Mouse (Mus musculus): ENCODE results near the gene Npff. TPM values are rescaled to one million over a fixed set of nuclear protein-coding genes. Genes with fewer than 3 reads are reported as not detected.
A peak's percentile ranks its signal among the peaks of the same experiment; 100 is the strongest.

The Npff gene
- polyA plus RNA-seq, 1 experiment from 2014 or later = 2.2 TPM

GRCm38 (mm10) chr15:102533926-102534325, 9.2 kb upstream of the Npff start:
- Histone ChIP-seq H3K27ac (no peak overlapping the region), H3K9me3 (no peaks in the 10 kb centered on the region), H3K27me3 (ENCODE audit: poor library complexity, severe bottlenecking) (no peaks in the 10 kb centered on the region), H3K4me1 (no peaks in the 10 kb centered on the region), H3K36me3 (replicated peaks) (peaks cover 79% of the 10 kb centered on the region), H3K4me3 (no peak overlapping the region)
- 94% methylated on average over 7 of the region's 7 CpGs for WGBS
- no peak for DNase-seq (ENCODE audit: extremely low spot score, low spot score)

- peaks cover 87% of the 10 kb centered on the region for H3K36me3 ChIP-seq (replicated peaks)
- H3K27me3 ChIP-seq (ENCODE audit: poor library complexity, severe bottlenecking) = no peaks in the 10 kb centered on the region
- no peak overlapping the region for H3K27ac ChIP-seq
- no peaks in the 10 kb centered on the region; the same call in 1 of the 2 replicates for H3K9me3 ChIP-seq
- DNase-seq (ENCODE audit: extremely low spot score, low spot score) = no peak
- no peaks in the 10 kb centered on the region for H3K4me1 ChIP-seq
- H3K4me3 ChIP-seq = no peak overlapping the region
- WGBS = 94% methylated on average over 3 of the region's 3 CpGs
Measured at GRCm38 (mm10) chr15:102532106-102532900, 7.6 kb upstream of the Npff start.

- Histone ChIP-seq H3K27me3 (ENCODE audit: poor library complexity, severe bottlenecking) (no peaks in the 10 kb centered on the region), H3K9me3 (no peaks in the 10 kb centered on the region; the same call in 1 of the 2 replicates), H3K36me3 (replicated peaks) (peaks cover 82% of the 10 kb centered on the region), H3K4me1 (no peaks in the 10 kb centered on the region), H3K27ac (no peak overlapping the region), H3K4me3 (no peak overlapping the region)
- no peak for DNase-seq (ENCODE audit: extremely low spot score, low spot score)
- 88% methylated on average over 4 of the region's 4 CpGs for WGBS
Measured at GRCm38 (mm10) chr15:102531586-102531985, 6.8 kb upstream of the Npff start.

- no peak overlapping the region for H3K27ac ChIP-seq
- H3K9me3 ChIP-seq = no peaks in the 10 kb centered on the region; the same call in 1 of the 2 replicates
- WGBS = 90% methylated on average over 4 of the region's 4 CpGs
- DNase-seq (ENCODE audit: extremely low spot score, low spot score) = no peak
- H3K36me3 ChIP-seq (replicated peaks) = peaks cover 76% of the 10 kb centered on the region
- H3K4me1 ChIP-seq = no peaks in the 10 kb centered on the region
- H3K4me3 ChIP-seq = no peak overlapping the region
- no peaks in the 10 kb centered on the region for H3K27me3 ChIP-seq (ENCODE audit: poor library complexity, severe bottlenecking)
Measured at GRCm38 (mm10) chr15:102530566-102530965, 5.8 kb upstream of the Npff start.

GRCm38 (mm10) chr15:102528396-102528795, 3.7 kb upstream of the Npff start:
- WGBS = 97% methylated on average over 1 of the region's 1 CpGs

GRCm38 (mm10) chr15:102527936-102528335, 3.2 kb upstream of the Npff start:
- DNase-seq (ENCODE audit: extremely low spot score, low spot score) = no peak
- Histone ChIP-seq H3K36me3 (replicated peaks) (peaks cover 69% of the 10 kb centered on the region), H3K9me3 (no peaks in the 10 kb centered on the region; the same call in 1 of the 2 replicates), H3K4me3 (no peak overlapping the region), H3K27me3 (ENCODE audit: poor library complexity, severe bottlenecking) (no peaks in the 10 kb centered on the region), H3K4me1 (no peaks in the 10 kb centered on the region), H3K27ac (no peak overlapping the region)
- WGBS = 71% methylated on average over 3 of the region's 3 CpGs

More at GRCm38 (mm10) chr15:102528396-102528795, 3.7 kb upstream of the Npff start:
- no peaks in the 10 kb centered on the region; the same call in 1 of the 2 replicates for H3K9me3 ChIP-seq
- H3K4me3 ChIP-seq = no peak overlapping the region
- no peaks in the 10 kb centered on the region for H3K27me3 ChIP-seq (ENCODE audit: poor library complexity, severe bottlenecking)
- H3K27ac ChIP-seq = no peak overlapping the region
- peaks cover 72% of the 10 kb centered on the region for H3K36me3 ChIP-seq (replicated peaks)
- no peak for DNase-seq (ENCODE audit: extremely low spot score, low spot score)
- no peaks in the 10 kb centered on the region for H3K4me1 ChIP-seq

- 85% methylated on average over 6 of the region's 6 CpGs for WGBS
Measured at GRCm38 (mm10) chr15:102526111-102527002, 1.6 kb upstream of the Npff start.

GRCm38 (mm10) chr15:102521480-102521879, 3.3 kb downstream of the Npff start:
- Histone ChIP-seq H3K9me3 (no peaks in the 10 kb centered on the region), H3K36me3 (replicated peaks) (peaks cover 52% of the 10 kb centered on the region), H3K4me1 (peaks cover 32% of the 10 kb centered on the region), H3K27ac (no peak overlapping the region), H3K4me3 (no peak overlapping the region), H3K27me3 (ENCODE audit: poor library complexity, severe bottlenecking) (no peaks in the 10 kb centered on the region)
- DNase-seq (ENCODE audit: extremely low spot score, low spot score) = no peak
- 86% methylated on average over 4 of the region's 4 CpGs for WGBS

More at GRCm38 (mm10) chr15:102526111-102527002, 1.6 kb upstream of the Npff start:
- Histone ChIP-seq H3K27me3 (ENCODE audit: poor library complexity, severe bottlenecking) (no peaks in the 10 kb centered on the region), H3K9me3 (no peaks in the 10 kb centered on the region; the same call in 1 of the 2 replicates), H3K4me3 (no peak overlapping the region), H3K4me1 (no peaks in the 10 kb centered on the region), H3K36me3 (replicated peaks) (peaks cover 73% of the 10 kb centered on the region), H3K27ac (no peak overlapping the region)
- DNase-seq (ENCODE audit: extremely low spot score, low spot score) = no peak

- Histone ChIP-seq H3K27me3 (ENCODE audit: poor library complexity, severe bottlenecking) (no peaks in the 10 kb centered on the region), H3K9me3 (no peaks in the 10 kb centered on the region), H3K27ac (no peak overlapping the region), H3K36me3 (replicated peaks) (peaks cover 47% of the 10 kb centered on the region), H3K4me1 (peaks cover 43% of the 10 kb centered on the region), H3K4me3 (no peak overlapping the region)
- WGBS = 91% methylated on average over 4 of the region's 4 CpGs
- DNase-seq (ENCODE audit: extremely low spot score, low spot score) = no peak
Measured at GRCm38 (mm10) chr15:102520416-102520815, 4.3 kb downstream of the Npff start.

- no peaks in the 10 kb centered on the region for H3K27me3 ChIP-seq (ENCODE audit: poor library complexity, severe bottlenecking)
- peaks cover 44% of the 10 kb centered on the region for H3K36me3 ChIP-seq (replicated peaks)
- no peak for DNase-seq (ENCODE audit: extremely low spot score, low spot score)
- WGBS = 77% methylated on average over 17 of the region's 17 CpGs
- H3K9me3 ChIP-seq = no peaks in the 10 kb centered on the region
- peak overlapping the region; percentile 99 for H3K27ac ChIP-seq
- peak overlapping the region; percentile 79 for H3K4me3 ChIP-seq
- H3K4me1 ChIP-seq = peaks cover 50% of the 10 kb centered on the region
Measured at GRCm38 (mm10) chr15:102519211-102520141, 5.3 kb downstream of the Npff start.

- Histone ChIP-seq H3K9me3 (no peaks in the 10 kb centered on the region), H3K4me3 (peak overlapping the region; percentile 79), H3K27ac (peak overlapping the region; percentile 99), H3K4me1 (peaks cover 50% of the 10 kb centered on the region), H3K36me3 (replicated peaks) (peaks cover 37% of the 10 kb centered on the region), H3K27me3 (ENCODE audit: poor library complexity, severe bottlenecking) (no peaks in the 10 kb centered on the region)
- DNase-seq (ENCODE audit: extremely low spot score, low spot score) = no peak
- WGBS = 23% methylated on average over 9 of the region's 9 CpGs
Measured at GRCm38 (mm10) chr15:102518859-102519201, 5.9 kb downstream of the Npff start.

Data from forebrain, embryonic 10.5 days (tissue).